Mouse (Mus musculus): ENCODE data around the gene Rnf150. TPM values are rescaled to one million over a fixed set of nuclear protein-coding genes. Genes with fewer than 3 reads are reported as not detected.

Gene Rnf150
- total RNA-seq, 2 experiments from 2014 or later = 13.2 to 13.8 TPM

GRCm38 (mm10) chr8:83103968-83104367, 240.8 kb downstream of the Rnf150 start:
- DNase-seq = no peak
- intact Hi-C loops (cut with DNase I) = loop anchor here (5.0 kb wide), 2 partner anchors 158 to 303 kb away; no protein-coding TSS in a partner anchor

- DNase-seq = no peak
- intact Hi-C loops (cut with DNase I) = no loop called here
Observed at GRCm38 (mm10) chr8:83109756-83110155, 246.6 kb downstream of the Rnf150 start.

- intact Hi-C loops (cut with DNase I) = no loop called here
- no peak for DNase-seq
Observed at GRCm38 (mm10) chr8:83110177-83110576, 247.0 kb downstream of the Rnf150 start.

DNA sequence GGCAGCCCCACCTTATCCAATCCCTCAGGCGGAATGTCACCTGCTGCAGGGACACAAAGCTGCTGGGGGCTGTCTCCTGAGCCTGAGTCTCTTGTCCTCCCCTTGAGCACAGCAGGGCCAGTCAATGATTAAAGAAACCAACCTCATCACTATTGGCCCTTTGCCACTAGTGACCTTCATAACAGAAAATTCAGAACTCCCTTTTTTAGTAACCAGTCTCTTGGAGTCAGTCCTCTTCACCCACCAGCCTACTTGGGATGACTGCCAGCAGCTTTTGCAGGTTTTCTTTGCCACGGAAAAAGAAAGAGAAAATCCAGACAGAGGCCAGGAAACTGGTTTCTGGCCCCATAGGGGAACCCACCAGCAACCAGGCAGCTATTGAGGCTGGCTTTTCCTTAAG, 271.9 kb downstream of the Rnf150 start:
- DNase-seq = no peak
- intact Hi-C loops (cut with DNase I) = no loop called here

DNA sequence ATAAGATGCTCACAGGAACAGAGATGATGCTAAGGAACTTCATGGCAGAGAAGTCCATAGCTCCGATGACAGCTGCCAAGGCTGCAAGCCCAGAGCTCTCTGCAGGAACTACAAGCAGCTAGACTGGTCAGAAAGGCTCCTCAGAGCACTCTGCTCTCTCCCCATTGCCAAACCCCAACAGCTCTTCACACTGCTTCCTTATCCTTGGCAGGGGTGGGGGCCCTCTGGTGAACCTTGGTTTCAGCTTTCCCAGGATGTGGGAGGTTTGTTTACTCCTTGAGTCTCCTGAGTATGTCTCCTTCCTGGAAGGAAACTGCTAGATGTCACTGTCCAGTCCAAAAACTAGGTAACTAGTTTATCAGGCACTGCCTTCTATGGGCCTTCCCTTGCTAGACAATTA, 276.9 kb downstream of the Rnf150 start:
- intact Hi-C loops (cut with DNase I) = loop anchor here (2.0 kb wide), 1 partner anchor 27 kb away; the partner anchor contains the start of gene Gm10645
- no peak for DNase-seq

DNA sequence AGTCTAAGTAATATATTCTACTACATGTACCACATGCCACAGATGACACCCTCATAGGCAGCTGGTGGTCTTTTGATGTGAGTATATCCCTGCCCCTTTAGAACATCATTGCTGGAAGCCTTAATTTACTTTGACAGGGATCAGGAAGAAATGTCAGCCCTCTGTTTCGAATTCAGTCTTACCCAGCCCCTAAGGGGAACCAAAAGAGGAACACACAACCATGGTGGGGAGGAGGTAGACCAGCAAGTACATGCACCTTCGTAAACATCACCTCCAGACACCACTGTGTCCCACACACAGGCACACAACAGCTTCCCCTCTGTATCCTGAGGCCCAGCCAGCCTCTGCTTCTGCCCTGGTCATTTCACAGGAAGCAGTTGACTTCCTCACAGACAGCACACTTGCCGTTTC, 277.6 kb downstream of the Rnf150 start:
- DNase-seq = no peak
- intact Hi-C loops (cut with DNase I) = loop anchor here (2.0 kb wide), 1 partner anchor 26 kb away; the partner anchor contains the start of gene Gm10645

Other genes starting within 250 kb of the Rnf150 start
- gene Zfp330, start 89.2 kb upstream of the Rnf150 start, total RNA-seq (2021) = 10 to 100 TPM; 19.0 to 19.4 TPM

All from heart, postnatal 36 days (tissue).